Mouse (Mus musculus): ENCODE results near the gene Rfx8. TPM values are rescaled to one million over a fixed set of nuclear protein-coding genes. Genes with fewer than 3 reads are reported as not detected.

The Rfx8 gene
- total and polyA plus RNA-seq, 2 experiments = 0.04 to 0.09 TPM

- Histone ChIP-seq H3K4me3 (ENCODE audit: insufficient read depth, low read depth, low read length) (no peak overlapping the region), H3K36me3 (ENCODE audit: control insufficient read depth, insufficient read depth, low read length) (no peaks in the 10 kb centered on the region), H3K27me3 (ENCODE audit: control insufficient read depth, insufficient read depth, low read length) (no peaks in the 10 kb centered on the region), H3K4me1 (ENCODE audit: control insufficient read depth, insufficient read depth, low read length) (peaks cover 2% of the 10 kb centered on the region; the same call in 1 of the 2 replicates), H3K27ac (replicated peaks; ENCODE audit: insufficient read depth, low read depth, low read length) (peak overlapping the region; percentile 26; the same call in 1 of the 2 replicates), H3K9ac (ENCODE audit: low read depth, low read length) (no peak overlapping the region), H3K79me2 (ENCODE audit: control insufficient read depth, insufficient read depth, low read length) (no peaks in the 10 kb centered on the region)
- WGBS = 75% methylated on average over 4 of the region's 4 CpGs
- DNase-seq (ENCODE audit: extremely low read depth, low read depth, low spot score) = no peak
- TF ChIP-seq CTCF (IDR thresholded peaks at IDR 0.05; ENCODE audit: low read depth, low read length) = no peak
- no peak for TF ChIP-seq POLR2A (IDR thresholded peaks at IDR 0.05; ENCODE audit: extremely low read depth, insufficient read depth, low read length)
These were observed 10.2 kb downstream of the Rfx8 start for GRCm38 (mm10) chr1:39710604-39711003.

- H3K79me2 ChIP-seq (ENCODE audit: control insufficient read depth, insufficient read depth, low read length) = no peaks in the 10 kb centered on the region
- no peak for TF ChIP-seq POLR2A (IDR thresholded peaks at IDR 0.05; ENCODE audit: extremely low read depth, insufficient read depth, low read length)
- no peak for TF ChIP-seq CTCF (IDR thresholded peaks at IDR 0.05; ENCODE audit: low read depth, low read length)
These were observed 10.8 kb downstream of the Rfx8 start for GRCm38 (mm10) chr1:39710016-39710415.

GRCm38 (mm10) chr1:39708778-39709177, 12.0 kb downstream of the Rfx8 start:
- no peak overlapping the region for H3K9ac ChIP-seq (ENCODE audit: low read depth, low read length)
- DNase-seq (ENCODE audit: extremely low read depth, low read depth, low spot score) = no peak
- no peaks in the 10 kb centered on the region for H3K79me2 ChIP-seq (ENCODE audit: control insufficient read depth, insufficient read depth, low read length)
- TF ChIP-seq POLR2A (IDR thresholded peaks at IDR 0.05; ENCODE audit: extremely low read depth, insufficient read depth, low read length) (no peak), CTCF (IDR thresholded peaks at IDR 0.05; ENCODE audit: low read depth, low read length) (no peak)
- H3K27ac ChIP-seq (replicated peaks; ENCODE audit: insufficient read depth, low read depth, low read length) = no peak overlapping the region
- H3K4me1 ChIP-seq (ENCODE audit: control insufficient read depth, insufficient read depth, low read length) = no peaks in the 10 kb centered on the region; the same call in 1 of the 2 replicates
- no peaks in the 10 kb centered on the region for H3K27me3 ChIP-seq (ENCODE audit: control insufficient read depth, insufficient read depth, low read length)
- H3K36me3 ChIP-seq (ENCODE audit: control insufficient read depth, insufficient read depth, low read length) = no peaks in the 10 kb centered on the region
- 97% methylated on average over 5 of the region's 5 CpGs for WGBS
- H3K4me3 ChIP-seq (ENCODE audit: insufficient read depth, low read depth, low read length) = no peak overlapping the region

More at GRCm38 (mm10) chr1:39710016-39710415, 10.8 kb downstream of the Rfx8 start:
- peaks cover 2% of the 10 kb centered on the region; the same call in 1 of the 2 replicates for H3K4me1 ChIP-seq (ENCODE audit: control insufficient read depth, insufficient read depth, low read length)
- DNase-seq (ENCODE audit: extremely low read depth, low read depth, low spot score) = no peak
- no peaks in the 10 kb centered on the region for H3K36me3 ChIP-seq (ENCODE audit: control insufficient read depth, insufficient read depth, low read length)
- H3K9ac ChIP-seq (ENCODE audit: low read depth, low read length) = no peak overlapping the region
- H3K27me3 ChIP-seq (ENCODE audit: control insufficient read depth, insufficient read depth, low read length) = no peaks in the 10 kb centered on the region
- no peak overlapping the region for H3K4me3 ChIP-seq (ENCODE audit: insufficient read depth, low read depth, low read length)
- peak overlapping the region; percentile 26; the same call in 1 of the 2 replicates for H3K27ac ChIP-seq (replicated peaks; ENCODE audit: insufficient read depth, low read depth, low read length)
- 95% methylated on average over 5 of the region's 5 CpGs for WGBS

- no peak overlapping the region for H3K9ac ChIP-seq (ENCODE audit: low read depth, low read length)
- no peaks in the 10 kb centered on the region for H3K27me3 ChIP-seq (ENCODE audit: control insufficient read depth, insufficient read depth, low read length)
- H3K79me2 ChIP-seq (ENCODE audit: control insufficient read depth, insufficient read depth, low read length) = no peaks in the 10 kb centered on the region
- WGBS = 42% methylated on average over 18 of the region's 18 CpGs
- no peak overlapping the region for H3K27ac ChIP-seq (replicated peaks; ENCODE audit: insufficient read depth, low read depth, low read length)
- no peak for DNase-seq (ENCODE audit: extremely low read depth, low read depth, low spot score)
- peaks cover 5% of the 10 kb centered on the region; the same call in 1 of the 2 replicates for H3K4me1 ChIP-seq (ENCODE audit: control insufficient read depth, insufficient read depth, low read length)
- H3K36me3 ChIP-seq (ENCODE audit: control insufficient read depth, insufficient read depth, low read length) = no peaks in the 10 kb centered on the region
- TF ChIP-seq CTCF (IDR thresholded peaks at IDR 0.05; ENCODE audit: low read depth, low read length) (no peak), POLR2A (IDR thresholded peaks at IDR 0.05; ENCODE audit: extremely low read depth, insufficient read depth, low read length) (no peak)
- no peak overlapping the region for H3K4me3 ChIP-seq (ENCODE audit: insufficient read depth, low read depth, low read length)
These were observed 18.4 kb downstream of the Rfx8 start for GRCm38 (mm10) chr1:39702216-39703046.

DNA sequence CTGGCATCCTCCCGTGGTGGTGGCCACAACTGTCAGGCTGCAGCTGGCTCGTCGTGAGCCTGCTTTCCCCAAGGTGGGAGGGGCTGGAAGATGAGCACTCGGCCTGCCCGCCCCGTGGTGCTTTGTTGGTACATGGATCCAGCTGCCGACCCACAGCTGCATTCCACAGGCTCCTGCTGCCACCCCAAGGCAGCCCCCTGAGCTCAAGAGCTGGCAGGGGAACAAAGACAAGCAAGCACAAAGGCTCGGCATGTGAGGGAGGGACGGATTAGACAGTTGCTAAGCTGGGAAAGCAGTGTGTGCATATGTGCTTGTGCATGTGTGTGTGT, 19.6 kb downstream of the Rfx8 start:
- DNase-seq (ENCODE audit: extremely low read depth, low read depth, low spot score) = no peak
- Histone ChIP-seq H3K9ac (ENCODE audit: low read depth, low read length) (no peak overlapping the region), H3K79me2 (ENCODE audit: control insufficient read depth, insufficient read depth, low read length) (no peaks in the 10 kb centered on the region), H3K4me3 (ENCODE audit: insufficient read depth, low read depth, low read length) (no peak overlapping the region), H3K36me3 (ENCODE audit: control insufficient read depth, insufficient read depth, low read length) (no peaks in the 10 kb centered on the region), H3K27me3 (ENCODE audit: control insufficient read depth, insufficient read depth, low read length) (0 out of 2 replicates have a peak, but pooled peaks cover 2% of the 10 kb centered on the region), H3K4me1 (ENCODE audit: control insufficient read depth, insufficient read depth, low read length) (peaks cover 5% of the 10 kb centered on the region; the same call in 1 of the 2 replicates), H3K27ac (replicated peaks; ENCODE audit: insufficient read depth, low read depth, low read length) (no peak overlapping the region)
- WGBS = 50% methylated on average over 9 of the region's 9 CpGs
- TF ChIP-seq POLR2A (IDR thresholded peaks at IDR 0.05; ENCODE audit: extremely low read depth, insufficient read depth, low read length) (no peak), CTCF (IDR thresholded peaks at IDR 0.05; ENCODE audit: low read depth, low read length) (no peak)

All from liver, adult 2 months (tissue).